Comparison of ENCODE assay signal across 16 mouse cellular contexts in the genomic region with DNA sequence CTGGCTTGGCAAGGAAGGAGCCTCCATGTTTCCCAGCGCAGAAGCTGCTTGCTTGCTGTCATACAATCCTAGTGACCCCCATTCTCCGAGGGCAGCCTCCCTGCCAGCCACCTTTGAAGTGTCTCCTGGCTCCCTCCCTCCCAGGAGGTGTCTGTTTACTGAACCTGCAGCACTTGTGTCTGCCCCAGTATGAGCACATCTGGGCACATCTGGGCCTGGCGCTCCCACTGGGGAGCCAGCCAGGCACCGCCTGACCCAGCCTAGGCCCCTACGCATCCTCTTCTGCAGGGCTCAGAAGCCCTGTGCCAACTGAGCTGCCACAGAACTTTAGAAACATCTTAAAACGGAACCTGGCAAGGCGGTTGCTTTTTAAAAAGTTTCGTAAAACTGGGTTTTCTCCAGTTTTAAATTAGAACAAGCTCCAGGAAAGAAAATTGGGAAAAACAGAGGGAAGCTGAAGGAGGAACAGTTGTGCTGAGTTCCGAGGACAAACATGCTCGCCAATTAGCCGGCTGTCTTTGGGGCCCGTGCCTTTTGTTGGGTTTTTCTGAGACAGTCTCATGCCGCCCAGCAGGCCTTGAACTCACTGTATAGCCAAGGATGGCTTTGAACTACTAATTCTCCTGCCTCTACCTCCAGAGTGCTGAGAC. TPM values are rescaled to one million over a fixed set of nuclear protein-coding genes. Genes with fewer than 3 reads are reported as not detected.
DNase-seq lines count a peak whose midpoint lies in the region; ATAC-seq and TF ChIP-seq lines count a peak whose summit lies in the region.
"Had no signal": no experiment of that assay in that cellular context is flagged by ENCODE, and none has a peak within 500 bp of the region (broad histone marks: within the 10 kb centered on the region; RNA-seq: fewer than 3 reads in every experiment).

No protein-coding gene starts in this region.

- no peak for DNase-seq in forebrain, embryonic 14.5 days (ENCODE audit: low spot score)
- DNase-seq in left cerebral cortex, adult 18-20 months (ENCODE audit: low spot score in 2 of 2), result peak; percentile 34 to 48
- no peak for DNase-seq in left cerebral cortex, postnatal 4 days
- DNase-seq in embryonic facial prominence, embryonic 14.5 days (ENCODE audit: low spot score), result peak; percentile 56
- peak; percentile 35 for DNase-seq in right cerebral cortex, postnatal 25 days
- no peak for DNase-seq in midbrain, postnatal 0 days (ENCODE audit: low spot score)
- no peak for DNase-seq in urinary bladder, postnatal 4 days (ENCODE audit: low spot score in 2 of 2)
- DNase-seq: cerebellum, postnatal 25 days; spleen, adult 18-20 months; thymus, adult 18-20 months had no signal

- no peaks in the 10 kb centered on the region for H3K36me3 ChIP-seq in forebrain, embryonic 12.5 days (replicated peaks)
- H3K36me3 ChIP-seq in forebrain, embryonic 14.5 days (ENCODE audit: control insufficient read depth, insufficient read depth, low read length), result no peaks in the 10 kb centered on the region
- H3K36me3 ChIP-seq in embryonic facial prominence, embryonic 14.5 days (ENCODE audit: control insufficient read depth, insufficient read depth, low read length), result no peaks in the 10 kb centered on the region
- no peaks in the 10 kb centered on the region for H3K36me3 ChIP-seq in midbrain, postnatal 0 days (ENCODE audit: insufficient read depth, low read length)

- 58% methylated on average over 13 of the region's 13 CpGs for WGBS in forebrain, embryonic 12.5 days
- WGBS in forebrain, embryonic 14.5 days, result 47% methylated on average over 13 of the region's 13 CpGs
- WGBS in embryonic facial prominence, embryonic 14.5 days, result 31% methylated on average over 13 of the region's 13 CpGs
- 54% methylated on average over 13 of the region's 13 CpGs for WGBS in midbrain, postnatal 0 days

- H3K4me1 ChIP-seq in forebrain, embryonic 12.5 days, result peaks cover 5% of the 10 kb centered on the region; the same call in 1 of the 2 replicates
- no peaks in the 10 kb centered on the region for H3K4me1 ChIP-seq in forebrain, embryonic 14.5 days (ENCODE audit: control insufficient read depth, insufficient read depth, low read length)
- H3K4me1 ChIP-seq in embryonic facial prominence, embryonic 14.5 days (ENCODE audit: control insufficient read depth, insufficient read depth, low read length), result peaks cover 11% of the 10 kb centered on the region
- H3K4me1 ChIP-seq in midbrain, postnatal 0 days (ENCODE audit: insufficient read depth, low read length), result no peaks in the 10 kb centered on the region

- no peaks in the 10 kb centered on the region for H3K9me3 ChIP-seq in forebrain, embryonic 12.5 days
- no peaks in the 10 kb centered on the region for H3K9me3 ChIP-seq in forebrain, embryonic 14.5 days (replicated peaks; ENCODE audit: control insufficient read depth, low read length)
- no peaks in the 10 kb centered on the region for H3K9me3 ChIP-seq in embryonic facial prominence, embryonic 14.5 days (ENCODE audit: control insufficient read depth, low read length)
- no peaks in the 10 kb centered on the region for H3K9me3 ChIP-seq in midbrain, postnatal 0 days (ENCODE audit: low read length)

- peaks cover 21% of the 10 kb centered on the region for H3K27me3 ChIP-seq in forebrain, embryonic 12.5 days
- no peaks in the 10 kb centered on the region for H3K27me3 ChIP-seq in forebrain, embryonic 14.5 days (replicated peaks; ENCODE audit: control insufficient read depth, insufficient read depth, low read length)
- H3K27me3 ChIP-seq in embryonic facial prominence, embryonic 14.5 days (replicated peaks; ENCODE audit: control insufficient read depth, insufficient read depth, low read length), result no peaks in the 10 kb centered on the region; the same call in 1 of the 2 replicates
- 0 out of 2 replicates have a peak, but pooled peaks cover 8% of the 10 kb centered on the region for H3K27me3 ChIP-seq in midbrain, postnatal 0 days (ENCODE audit: insufficient read depth, low read length)

- 0 out of 2 replicates have a peak overlapping the region, but pooled peaks have one; percentile 13 for H3K27ac ChIP-seq in forebrain, embryonic 12.5 days
- no peak overlapping the region for H3K27ac ChIP-seq in forebrain, embryonic 14.5 days (ENCODE audit: low read depth, low read length)
- H3K27ac ChIP-seq in embryonic facial prominence, embryonic 14.5 days (replicated peaks; ENCODE audit: low read depth, low read length), result peak overlapping the region; percentile 75
- H3K27ac ChIP-seq in midbrain, postnatal 0 days (ENCODE audit: low read depth, low read length), result no peak overlapping the region
- H3K27ac ChIP-seq: liver, embryonic 14.5 days had no signal

- no peak overlapping the region for H3K4me2 ChIP-seq in forebrain, embryonic 12.5 days
- H3K4me2 ChIP-seq in forebrain, embryonic 14.5 days (ENCODE audit: low read length), result no peak overlapping the region
- no peak overlapping the region for H3K4me2 ChIP-seq in embryonic facial prominence, embryonic 14.5 days (ENCODE audit: low read depth, low read length)
- H3K4me2 ChIP-seq in midbrain, postnatal 0 days (ENCODE audit: low read depth, low read length, poor library complexity, severe bottlenecking), result no peak overlapping the region

- intact Hi-C loops in left cerebral cortex, postnatal 4 days (cut with DNase I), result no loop called here

- ATAC-seq in forebrain, embryonic 12.5 days (ENCODE audit: low FRiP score), result no peak
- ATAC-seq in forebrain, embryonic 14.5 days, result no peak
- no peak for ATAC-seq in embryonic facial prominence, embryonic 14.5 days (ENCODE audit: low read depth)
- no peak for ATAC-seq in midbrain, postnatal 0 days (ENCODE audit: low FRiP score)
- ATAC-seq: intestine, embryonic 16.5 days had no signal

- TF ChIP-seq CTCF in midbrain, postnatal 0 days (IDR thresholded peaks at IDR 0.05), result no peak

- H3K9ac ChIP-seq in forebrain, embryonic 12.5 days, result no peak overlapping the region
- H3K9ac ChIP-seq in forebrain, embryonic 14.5 days (ENCODE audit: low read length), result no peak overlapping the region
- H3K9ac ChIP-seq in embryonic facial prominence, embryonic 14.5 days (ENCODE audit: low read depth, low read length), result 0 out of 2 replicates have a peak overlapping the region, but pooled peaks have one; percentile 25
- H3K9ac ChIP-seq in midbrain, postnatal 0 days (replicated peaks; ENCODE audit: low read length, poor library complexity, severe bottlenecking), result no peak overlapping the region
- H3K9ac ChIP-seq: liver, embryonic 14.5 days had no signal

- H3K4me3 ChIP-seq in forebrain, embryonic 12.5 days (replicated peaks), result no peak overlapping the region
- no peak overlapping the region for H3K4me3 ChIP-seq in forebrain, embryonic 14.5 days (ENCODE audit: low read depth, low read length)
- H3K4me3 ChIP-seq in embryonic facial prominence, embryonic 14.5 days (ENCODE audit: low read depth, low read length), result no peak overlapping the region
- H3K4me3 ChIP-seq in midbrain, postnatal 0 days (ENCODE audit: low read depth, low read length), result no peak overlapping the region
- H3K4me3 ChIP-seq: myocyte had no signal

RNA-seq across cellular contexts. Expression of gene Lamc3, which starts 7.3 kb away (rescaled TPM):
- polyA plus RNA-seq in forebrain, embryonic 12.5 days (2016; fragmentation: Nextera tagmentation; extraction: Ambion mirVana), result 5.2 and 5.6 TPM in 2 replicates
- polyA plus RNA-seq in forebrain, embryonic 14.5 days (2014; fragmentation: Nextera tagmentation; extraction: Ambion mirVana), result 2.9 and 4.3 TPM in 2 replicates
- total RNA-seq in left cerebral cortex, adult 18-20 months (2021), result 1 to 10 TPM; 5.7 to 7.9 TPM
- 10 to 100 TPM; 11.8 to 12.7 TPM for total RNA-seq in left cerebral cortex, postnatal 4 days (2021)
- 2.0 and 2.2 TPM in 2 replicates for polyA plus RNA-seq in embryonic facial prominence, embryonic 14.5 days (2014; fragmentation: Nextera tagmentation; extraction: Ambion mirVana)
- 11.3 and 12.9 TPM in 2 replicates for total RNA-seq in midbrain, postnatal 0 days (2014; rRNA removed)
- polyA plus RNA-seq in midbrain, postnatal 0 days (2015; fragmentation: Nextera tagmentation; extraction: Ambion mirVana), result 2.3 and 2.5 TPM in 2 replicates
- total RNA-seq: hematopoietic stem cell, adult 5-6 weeks; MEL had no signal

RNA-seq across cellular contexts. Expression of gene Fibcd1, which starts 48.5 kb away (rescaled TPM):
- polyA plus RNA-seq in forebrain, embryonic 12.5 days (2016; fragmentation: Nextera tagmentation; extraction: Ambion mirVana), result 1.1 and 1.2 TPM in 2 replicates
- 3.0 and 3.3 TPM in 2 replicates for polyA plus RNA-seq in forebrain, embryonic 14.5 days (2014; fragmentation: Nextera tagmentation; extraction: Ambion mirVana)
- 1 to 10 TPM; 7.4 to 9.2 TPM for total RNA-seq in left cerebral cortex, adult 18-20 months (2021)
- total RNA-seq in left cerebral cortex, postnatal 4 days (2021), result 1 to 10 TPM; 3.9 to 9.9 TPM
- 0.19 and 0.29 TPM in 2 replicates for polyA plus RNA-seq in embryonic facial prominence, embryonic 14.5 days (2014; fragmentation: Nextera tagmentation; extraction: Ambion mirVana)
- 46.1 and 48.5 TPM in 2 replicates for total RNA-seq in midbrain, postnatal 0 days (2014; rRNA removed)
- 19.4 and 21.0 TPM in 2 replicates for polyA plus RNA-seq in midbrain, postnatal 0 days (2015; fragmentation: Nextera tagmentation; extraction: Ambion mirVana)
- total RNA-seq: hematopoietic stem cell, adult 5-6 weeks; MEL had no signal

RNA-seq across cellular contexts. Expression of gene Aif1l, which starts 55.6 kb away (rescaled TPM):
- 73.5 and 86.5 TPM in 2 replicates for polyA plus RNA-seq in forebrain, embryonic 12.5 days (2016; fragmentation: Nextera tagmentation; extraction: Ambion mirVana)
- 53.4 and 66.3 TPM in 2 replicates for polyA plus RNA-seq in forebrain, embryonic 14.5 days (2014; fragmentation: Nextera tagmentation; extraction: Ambion mirVana)
- 1 to 10 TPM; 4.8 to 5.2 TPM for total RNA-seq in left cerebral cortex, adult 18-20 months (2021)
- 10 to 100 TPM; 10.5 to 14.1 TPM for total RNA-seq in left cerebral cortex, postnatal 4 days (2021)
- 31.2 and 33.9 TPM in 2 replicates for polyA plus RNA-seq in embryonic facial prominence, embryonic 14.5 days (2014; fragmentation: Nextera tagmentation; extraction: Ambion mirVana)
- 20.2 and 24.1 TPM in 2 replicates for total RNA-seq in midbrain, postnatal 0 days (2014; rRNA removed)
- polyA plus RNA-seq in midbrain, postnatal 0 days (2015; fragmentation: Nextera tagmentation; extraction: Ambion mirVana), result 19.1 and 21.4 TPM in 2 replicates

Comparison
In these comparisons a context has a peak if more than half of its experiments do, and no peak if none do; other contexts are left out.
1. H3K27ac ChIP-seq: peak in forebrain, embryonic 12.5 days (single experiment) and embryonic facial prominence, embryonic 14.5 days (single experiment); none in forebrain, embryonic 14.5 days (single experiment) and midbrain, postnatal 0 days (single experiment).
2. DNase-seq: peak in left cerebral cortex, adult 18-20 months (2 of 2), embryonic facial prominence, embryonic 14.5 days (single experiment) and right cerebral cortex, postnatal 25 days (single experiment); none in forebrain, embryonic 14.5 days (single experiment), left cerebral cortex, postnatal 4 days (single experiment), midbrain, postnatal 0 days (single experiment) and urinary bladder, postnatal 4 days (0 of 2).